In the genomic region with DNA sequence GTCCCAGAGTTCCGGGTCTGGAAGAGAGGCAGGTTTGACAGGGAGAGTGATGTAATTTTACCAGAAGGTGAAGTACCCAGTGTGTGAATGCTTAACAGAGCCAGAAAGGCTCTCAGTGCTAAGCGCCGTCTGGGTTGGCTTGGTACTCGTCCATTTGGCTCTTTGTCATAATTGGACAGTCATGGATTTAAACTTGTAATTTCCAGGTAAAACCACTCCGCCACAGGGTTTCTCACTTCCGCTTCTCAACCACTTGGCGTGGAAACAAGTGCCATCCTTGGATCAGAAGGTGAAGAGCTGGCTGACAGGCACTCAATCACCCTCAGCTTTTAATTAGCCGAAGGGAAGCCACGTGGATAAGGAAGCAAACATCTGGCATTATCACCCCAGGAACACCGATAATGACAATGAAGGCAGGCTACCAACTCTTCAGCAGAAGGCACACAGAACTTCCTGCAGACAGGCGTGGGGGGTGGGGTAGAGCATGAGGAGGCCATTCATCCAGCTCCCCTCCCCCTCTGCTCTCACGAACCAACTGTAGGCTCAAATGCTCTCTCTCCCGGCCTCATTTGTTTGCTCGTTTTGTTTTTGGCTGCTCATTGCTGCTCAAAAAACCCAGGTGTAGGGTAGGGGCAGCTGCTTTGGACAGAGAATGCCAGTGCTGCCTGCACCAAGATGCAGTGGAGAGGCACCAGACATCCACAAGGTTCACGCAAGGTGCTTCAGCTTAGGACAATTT, we compare ENCODE assay signal across 8 mouse cellular contexts.
A peak's percentile ranks its signal among the peaks of the same experiment; 100 is the strongest.
DNase-seq lines count a peak whose midpoint lies in the region; ATAC-seq and TF ChIP-seq lines count a peak whose summit lies in the region.

No protein-coding gene starts in this region.

- DNase-seq in gastrocnemius, adult 2 months = no peak
- no peak for DNase-seq in gastrocnemius, adult 18-20 months (ENCODE audit: low spot score)
- peak; percentile 81 for DNase-seq in ZHBTc4 (ENCODE audit: low read depth, low spot score)
- peak; percentile 73 for DNase-seq in fibroblast of lung, adult 2 months (ENCODE audit: low read depth)
- DNase-seq in kidney, postnatal 14 days = peak; percentile 14
- peak; percentile 92 for DNase-seq in midbrain, embryonic 11.5 days (ENCODE audit: low spot score, missing footprints)
- peak; percentile 50 for DNase-seq in yolk sac, embryonic 10.5 days (ENCODE audit: low spot score)
- DNase-seq in right cerebral cortex, postnatal 4 days = no peak

- ATAC-seq in midbrain, embryonic 11.5 days (ENCODE audit: low FRiP score) = peak; percentile 76

- peak overlapping the region; percentile 40 for H3K4me2 ChIP-seq in midbrain, embryonic 11.5 days

- peak overlapping the region; percentile 39; the same call in 1 of the 2 replicates for H3K9ac ChIP-seq in midbrain, embryonic 11.5 days (ENCODE audit: low read length)

- no peaks in the 10 kb centered on the region for H3K27me3 ChIP-seq in midbrain, embryonic 11.5 days (ENCODE audit: control insufficient read depth, insufficient read depth, low read length)

- no peaks in the 10 kb centered on the region for H3K36me3 ChIP-seq in midbrain, embryonic 11.5 days (ENCODE audit: control insufficient read depth, insufficient read depth, low read length)

- H3K4me1 ChIP-seq in midbrain, embryonic 11.5 days (ENCODE audit: control insufficient read depth, insufficient read depth, low read length) = peaks cover 44% of the 10 kb centered on the region

- WGBS in midbrain, embryonic 11.5 days = 23% methylated on average over 15 of the region's 15 CpGs

- intact Hi-C loops in gastrocnemius, adult 2 months (cut with DNase I) = no loop called here

- H3K9me3 ChIP-seq in midbrain, embryonic 11.5 days (ENCODE audit: control insufficient read depth, low read length) = no peaks in the 10 kb centered on the region

- no peak overlapping the region for H3K4me3 ChIP-seq in gastrocnemius, adult 2 months
- peak overlapping the region; percentile 2; the same call in 1 of the 2 replicates for H3K4me3 ChIP-seq in midbrain, embryonic 11.5 days (ENCODE audit: low read depth, low read length)

- no peak for TF ChIP-seq CTCF in gastrocnemius, adult 2 months (IDR thresholded peaks at IDR 0.05)

- peak overlapping the region; percentile 49; the same call in 1 of the 2 replicates for H3K27ac ChIP-seq in gastrocnemius, adult 2 months
- peak overlapping the region; percentile 38 for H3K27ac ChIP-seq in midbrain, embryonic 11.5 days (ENCODE audit: low read depth, low read length)

Comparison
In these comparisons a context has a peak if more than half of its experiments do, and no peak if none do; other contexts are left out.
1. DNase-seq: peak in ZHBTc4 (single experiment), fibroblast of lung, adult 2 months (single experiment), kidney, postnatal 14 days (single experiment), midbrain, embryonic 11.5 days (single experiment) and yolk sac, embryonic 10.5 days (single experiment); none in gastrocnemius, adult 2 months (single experiment), gastrocnemius, adult 18-20 months (single experiment) and right cerebral cortex, postnatal 4 days (single experiment).